Mouse (Mus musculus): Measurements from ENCODE around the gene Lzts3.

GRCm38 (mm10) chr2:130658530-130658929, 15.9 kb upstream of the Lzts3 start:
- no peak for TF ChIP-seq CTCF (IDR thresholded peaks at IDR 0.05; ENCODE audit: insufficient read depth, low read depth, low read length)
- no peak for TF ChIP-seq POLR2A (IDR thresholded peaks at IDR 0.05; ENCODE audit: insufficient read depth, low read depth, low read length)
